Mouse (Mus musculus): ENCODE data around the gene Prelid3b.

Prelid3b gene

DNA sequence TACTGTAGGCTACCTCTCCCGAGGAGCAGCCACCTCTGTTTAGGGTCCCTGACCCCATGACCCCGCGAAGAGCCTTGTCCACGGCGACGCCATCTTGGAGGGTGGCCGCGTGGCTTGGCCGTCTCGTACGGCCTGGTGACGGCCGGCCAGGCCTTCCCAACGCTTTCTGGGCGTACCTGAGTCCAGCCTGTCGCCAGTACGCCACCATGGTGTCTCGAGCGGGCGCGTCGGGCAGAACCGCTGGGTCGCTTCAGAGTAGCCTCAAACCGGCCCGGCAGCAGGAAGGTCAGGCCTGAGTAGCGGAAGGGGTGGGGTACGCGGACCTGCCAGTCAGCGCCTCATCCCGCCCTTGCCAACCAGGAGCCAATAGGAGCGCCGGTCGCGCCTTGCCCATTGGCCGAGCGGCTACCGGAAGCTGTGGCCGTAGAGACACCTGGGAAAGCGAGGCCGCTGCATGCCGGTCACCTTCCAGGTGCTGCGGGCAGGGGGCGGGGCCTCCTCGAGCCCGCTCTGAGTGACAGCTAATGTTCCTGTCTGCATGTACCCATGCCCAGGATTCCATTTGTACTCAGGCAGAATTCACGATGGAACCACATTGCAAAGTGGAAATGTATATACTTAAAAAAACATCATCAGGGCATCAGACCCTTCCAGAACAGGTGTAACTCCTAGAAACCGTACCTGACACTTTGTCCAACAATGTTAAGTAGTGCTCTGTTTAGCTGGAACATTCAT is 8.9 kb downstream of the Prelid3b start, which contains the start of gene Atp5e:
Gene Atp5e (minus strand): TSS at position 317 of the 735 bp plus-strand sequence.
- peak; percentile 100 for ATAC-seq (ENCODE audit: insufficient number of reproducible peaks, low FRiP score, low TSS enrichment)

- ATAC-seq (ENCODE audit: insufficient number of reproducible peaks, low FRiP score, low TSS enrichment) = peak; percentile 11; the same call in 1 of the 2 replicates
These were observed 9.5 kb downstream of the Prelid3b start for GRCm38 (mm10) chr2:174463370-174463769.

- no peak for ATAC-seq (ENCODE audit: insufficient number of reproducible peaks, low FRiP score, low TSS enrichment)
These were observed 13.5 kb downstream of the Prelid3b start for GRCm38 (mm10) chr2:174459365-174459764.

GRCm38 (mm10) chr2:174453681-174454080 is 19.2 kb downstream of the Prelid3b start:
- no peak for ATAC-seq (ENCODE audit: insufficient number of reproducible peaks, low FRiP score, low TSS enrichment)

GRCm38 (mm10) chr2:174450353-174450752 is 22.5 kb downstream of the Prelid3b start, which contains the start of gene Tubb1:
TSS of gene Tubb1 (plus strand) at chr2:174450695.
- no peak for ATAC-seq (ENCODE audit: insufficient number of reproducible peaks, low FRiP score, low TSS enrichment)

- ATAC-seq (ENCODE audit: insufficient number of reproducible peaks, low FRiP score, low TSS enrichment) = no peak
These were observed 24.5 kb downstream of the Prelid3b start for GRCm38 (mm10) chr2:174448405-174448804.

DNA sequence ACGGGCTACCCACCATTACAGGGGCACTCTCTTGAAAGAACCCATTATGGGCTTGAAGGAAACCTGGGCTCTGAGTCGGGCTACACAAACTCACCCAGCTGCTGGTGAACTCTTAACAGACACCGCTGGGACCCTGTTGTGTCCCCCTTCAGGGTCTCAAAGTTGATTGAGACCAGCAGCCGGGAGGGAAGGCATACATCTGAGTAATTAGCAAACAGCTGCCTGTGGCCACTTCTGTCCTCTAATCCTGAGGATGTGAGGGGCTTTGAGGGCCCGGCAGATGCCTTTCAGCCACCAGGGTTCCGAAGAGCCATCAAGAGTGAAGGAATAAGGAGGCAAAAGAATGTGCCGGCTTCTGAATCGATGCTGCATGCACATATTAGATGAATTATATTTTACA is 26.0 kb downstream of the Prelid3b start:
- no peak for ATAC-seq (ENCODE audit: insufficient number of reproducible peaks, low FRiP score, low TSS enrichment)

GRCm38 (mm10) chr2:174446492-174446891 is 26.4 kb downstream of the Prelid3b start:
- no peak for ATAC-seq (ENCODE audit: insufficient number of reproducible peaks, low FRiP score, low TSS enrichment)

GRCm38 (mm10) chr2:174445018-174445417 is 27.9 kb downstream of the Prelid3b start:
- no peak for ATAC-seq (ENCODE audit: insufficient number of reproducible peaks, low FRiP score, low TSS enrichment)

- ATAC-seq (ENCODE audit: insufficient number of reproducible peaks, low FRiP score, low TSS enrichment) = no peak
These were observed 28.5 kb downstream of the Prelid3b start for GRCm38 (mm10) chr2:174444359-174444758.

DNA sequence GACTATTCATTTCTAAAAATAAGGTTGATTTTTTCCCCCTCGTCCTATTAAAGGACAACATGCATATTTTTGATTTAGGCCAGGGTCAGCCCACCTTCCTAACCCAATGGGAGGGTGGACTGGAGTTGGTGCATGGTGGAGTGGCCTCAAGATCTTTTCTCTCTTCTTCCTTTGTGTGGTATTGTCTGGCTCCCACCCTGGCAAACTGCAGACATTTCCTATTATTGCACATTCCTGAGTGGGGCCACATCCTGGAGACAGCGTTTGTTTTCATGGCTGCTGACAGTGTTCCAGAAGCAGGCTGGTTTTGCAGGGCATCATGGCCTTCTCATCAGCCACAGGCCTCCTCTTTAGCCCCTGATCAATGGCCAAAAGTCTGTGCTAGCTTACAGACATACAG is 29.8 kb downstream of the Prelid3b start:
- ATAC-seq (ENCODE audit: insufficient number of reproducible peaks, low FRiP score, low TSS enrichment) = no peak

DNA sequence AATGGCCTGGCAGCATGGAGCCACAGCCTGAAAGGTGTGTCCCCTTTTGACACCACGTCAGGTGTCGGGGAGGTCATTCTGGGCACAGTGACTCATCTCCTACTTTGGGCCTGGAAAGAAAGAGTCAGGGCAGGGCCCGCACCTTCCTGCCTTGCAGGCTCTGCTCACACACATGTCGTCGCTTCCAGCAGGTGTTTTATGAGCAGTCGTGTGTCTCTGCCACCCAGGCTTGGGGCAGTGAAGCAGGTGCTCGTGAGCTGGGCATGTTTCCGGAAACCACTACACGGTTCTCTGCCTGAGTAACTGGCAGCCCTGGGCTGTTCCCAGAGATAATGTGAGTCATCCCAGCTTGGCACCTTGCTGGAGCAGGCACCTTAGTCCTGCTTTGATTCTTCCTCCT is 30.4 kb downstream of the Prelid3b start:
- no peak for ATAC-seq (ENCODE audit: insufficient number of reproducible peaks, low FRiP score, low TSS enrichment)

DNA sequence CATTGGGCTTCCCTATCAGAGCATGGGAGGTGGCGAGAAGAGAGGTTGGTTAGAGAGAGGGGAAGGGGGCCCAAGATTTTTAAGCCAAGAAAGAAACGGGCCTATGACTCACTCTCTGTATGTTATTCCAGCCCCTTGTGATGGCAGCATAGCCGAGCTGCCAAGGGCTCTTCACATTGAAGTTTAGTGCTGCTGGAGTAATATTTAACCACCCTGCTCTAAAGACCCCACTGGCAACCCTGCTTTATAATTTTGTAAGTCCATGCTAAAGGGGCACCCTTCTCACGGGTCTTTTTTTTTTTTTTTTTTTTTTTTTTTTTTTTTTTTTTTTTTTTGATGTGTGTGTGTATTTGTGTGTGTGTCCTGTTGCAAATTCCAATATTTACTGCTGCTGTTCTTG is 31.0 kb downstream of the Prelid3b start:
- ATAC-seq (ENCODE audit: insufficient number of reproducible peaks, low FRiP score, low TSS enrichment) = no peak

- ATAC-seq (ENCODE audit: insufficient number of reproducible peaks, low FRiP score, low TSS enrichment) = no peak
These were observed 32.9 kb downstream of the Prelid3b start for GRCm38 (mm10) chr2:174439961-174440360.

DNA sequence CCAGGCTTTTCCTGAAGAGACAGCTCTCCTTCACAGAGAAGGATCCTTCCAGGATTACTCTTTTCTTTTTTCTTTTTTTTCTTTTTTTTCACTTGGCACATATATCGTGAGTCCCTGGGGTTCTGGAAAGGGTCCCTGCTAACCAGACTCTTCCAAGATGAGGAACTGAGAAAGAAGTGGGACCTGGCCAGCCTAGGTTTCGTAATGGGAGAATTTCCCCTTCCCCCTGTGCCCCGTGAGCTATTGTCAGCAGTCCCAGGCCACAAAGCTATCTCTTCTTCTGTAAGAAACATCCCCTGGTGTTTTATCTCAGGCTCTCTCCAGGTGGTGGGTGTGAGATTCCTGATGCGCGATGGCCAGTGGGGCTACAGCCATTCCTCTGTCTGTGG is 33.4 kb downstream of the Prelid3b start:
- ATAC-seq (ENCODE audit: insufficient number of reproducible peaks, low FRiP score, low TSS enrichment) = no peak

GRCm38 (mm10) chr2:174438737-174439449 is 34.0 kb downstream of the Prelid3b start, which contains the start of gene Ctsz:
TSS of gene Ctsz (minus strand) at chr2:174439039.
- ATAC-seq (ENCODE audit: insufficient number of reproducible peaks, low FRiP score, low TSS enrichment) = peak; percentile 36; the same call in 1 of the 2 replicates

DNA sequence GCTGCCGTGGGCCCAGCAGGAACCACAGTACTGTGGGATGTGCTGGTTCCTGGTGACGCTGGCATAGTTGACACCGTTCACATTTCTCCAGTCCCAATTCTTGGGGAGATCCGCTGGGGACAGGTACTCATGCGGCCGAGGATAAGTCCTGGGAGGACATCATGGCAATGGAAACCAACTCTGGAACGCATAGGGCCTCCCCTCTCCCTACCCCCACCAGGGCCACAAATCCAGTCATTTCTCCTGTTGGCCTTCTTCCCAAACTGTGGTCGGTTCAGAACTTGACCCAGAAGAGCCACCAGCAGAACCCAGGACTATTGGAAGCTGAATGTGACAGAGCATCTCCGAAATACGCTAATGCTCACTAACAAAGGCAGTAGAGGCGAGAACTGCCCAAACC is 34.7 kb downstream of the Prelid3b start:
- ATAC-seq (ENCODE audit: insufficient number of reproducible peaks, low FRiP score, low TSS enrichment) = no peak

- no peak for ATAC-seq (ENCODE audit: insufficient number of reproducible peaks, low FRiP score, low TSS enrichment)
These were observed 35.2 kb downstream of the Prelid3b start for GRCm38 (mm10) chr2:174437697-174437982.

DNA sequence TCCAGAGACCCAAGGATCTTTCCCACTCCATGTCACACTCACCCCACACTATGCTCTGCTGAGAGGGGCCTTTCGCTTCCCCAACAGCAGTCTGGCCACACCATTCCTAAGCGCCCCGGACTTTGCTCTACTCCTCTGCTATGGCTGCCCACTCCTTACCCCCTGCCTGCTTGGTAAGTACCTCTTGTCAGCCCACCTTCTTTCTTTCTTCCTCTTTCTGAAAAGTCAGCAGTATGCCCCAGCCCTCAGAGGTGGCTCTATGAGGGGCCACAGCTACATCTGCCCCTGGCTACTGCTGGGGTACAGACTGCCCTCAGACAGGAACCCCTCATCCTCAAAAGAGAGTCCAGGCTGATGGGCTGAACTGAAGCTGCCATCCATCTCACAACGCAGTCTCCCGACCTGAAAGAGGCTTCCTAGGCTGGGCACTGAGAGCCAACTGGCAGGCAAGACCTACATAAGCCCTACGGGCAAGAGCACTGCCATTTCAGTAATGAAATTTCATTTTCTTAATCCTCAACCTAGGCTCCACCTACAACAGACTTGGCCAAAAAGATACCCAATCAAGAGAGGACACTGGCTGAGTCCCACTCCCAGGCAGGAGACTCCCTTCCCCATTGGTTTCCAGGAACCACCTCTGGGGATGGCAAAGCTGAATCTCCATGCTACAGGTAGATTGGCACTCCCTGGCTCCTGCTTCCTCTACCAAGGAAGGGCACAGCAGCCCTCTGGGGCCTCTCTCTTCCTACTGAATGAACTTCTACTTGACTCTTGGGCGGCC is 35.8 kb downstream of the Prelid3b start:
- no peak for ATAC-seq (ENCODE audit: insufficient number of reproducible peaks, low FRiP score, low TSS enrichment)

DNA sequence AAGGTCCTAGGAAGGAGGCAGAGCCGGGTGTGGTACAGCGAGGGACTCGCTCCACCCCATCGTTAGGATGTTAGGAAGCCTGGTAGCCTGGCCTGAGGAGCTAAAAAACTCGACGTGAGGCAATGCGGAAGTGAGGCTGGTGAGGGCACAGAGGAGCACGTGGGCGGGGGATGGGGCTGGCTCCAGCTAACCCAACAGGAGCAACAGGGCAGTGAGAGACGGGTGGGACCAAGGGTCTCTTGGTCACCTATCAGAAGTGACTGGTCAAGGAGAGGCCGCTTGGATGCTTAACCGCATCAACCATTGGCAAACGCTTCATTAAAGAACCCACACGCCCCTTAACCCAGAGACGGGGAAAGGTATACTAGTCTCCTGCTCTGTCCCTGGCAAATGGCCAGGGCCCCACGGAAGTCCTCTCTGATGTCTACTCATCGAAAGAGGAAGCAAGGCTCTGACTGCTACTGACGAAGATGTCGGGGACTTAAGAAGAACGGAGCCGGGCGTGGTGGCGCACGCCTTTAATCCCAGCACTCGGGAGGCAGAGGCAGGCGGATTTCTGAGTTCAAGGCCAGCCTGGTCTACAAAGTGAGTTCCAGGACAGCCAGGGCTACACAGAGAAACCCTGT is 36.7 kb downstream of the Prelid3b start:
- ATAC-seq (ENCODE audit: insufficient number of reproducible peaks, low FRiP score, low TSS enrichment) = no peak

DNA sequence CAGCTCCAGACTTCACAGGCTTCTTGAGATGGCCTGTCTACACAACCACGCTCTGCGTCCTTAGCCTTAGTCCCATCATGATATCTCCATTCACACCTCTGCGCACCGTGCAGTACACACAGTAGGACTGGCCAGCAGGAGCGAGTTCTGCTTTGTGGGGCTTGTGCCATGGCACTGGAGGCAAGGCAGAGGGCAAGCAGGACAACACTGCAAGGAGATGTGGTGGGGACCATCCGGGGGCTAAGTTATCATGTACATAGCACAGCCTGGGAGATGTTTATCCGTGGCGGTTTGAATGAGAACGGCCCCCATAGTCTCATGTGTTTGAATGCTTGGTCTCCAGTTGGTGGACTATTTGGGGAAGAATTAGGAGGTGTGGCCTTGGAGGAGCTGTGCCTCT is 37.9 kb downstream of the Prelid3b start:
- ATAC-seq (ENCODE audit: insufficient number of reproducible peaks, low FRiP score, low TSS enrichment) = no peak

All from cerebellum, adult (tissue).